Mouse (Mus musculus): ENCODE data around the gene Hlf. TPM values are rescaled to one million over a fixed set of nuclear protein-coding genes. Genes with fewer than 3 reads are reported as not detected.

Gene Hlf
- polyA plus RNA-seq (2014; fragmentation: Nextera tagmentation; extraction: Ambion mirVana), result 1.1 and 1.6 TPM in 2 replicates

DNA sequence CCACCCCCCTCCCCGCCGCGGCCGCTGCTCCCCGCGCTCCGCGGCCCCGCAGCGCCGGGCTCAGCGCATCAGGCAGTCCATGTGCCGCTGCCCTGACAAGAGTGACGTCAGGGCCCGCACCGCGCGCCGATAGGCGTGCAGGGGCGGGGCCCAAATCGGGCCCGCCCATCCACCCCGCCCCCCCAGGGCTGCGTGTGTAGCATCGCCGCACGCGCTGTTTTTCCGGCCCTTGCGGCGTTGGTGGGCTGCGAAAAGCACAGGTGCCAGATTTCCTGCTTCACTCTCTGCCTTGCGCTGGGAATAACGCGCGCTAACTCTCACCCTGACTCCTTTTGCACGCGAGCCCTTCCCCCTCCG lies at the start of gene Hlf:
Gene Hlf (minus strand): TSS at position 79 of the 357 bp plus-strand sequence.
- peak within 1 kb of the TSS; percentile 41 for H3K4me3 ChIP-seq (ENCODE audit: low read depth, low read length)
- H3K27me3 ChIP-seq (ENCODE audit: control insufficient read depth, insufficient read depth, low read length), result peaks cover 23% of the 10 kb centered on the region
- 0% methylated on average over 30 of the region's 40 CpGs for WGBS
- no peaks in the 10 kb centered on the region for H3K36me3 ChIP-seq (replicated peaks; ENCODE audit: control insufficient read depth, insufficient read depth, low read depth, low read length)
- H3K27ac ChIP-seq (replicated peaks; ENCODE audit: low read depth, low read length), result no peak within 1 kb of the TSS
- no peaks in the 10 kb centered on the region for H3K9me3 ChIP-seq (replicated peaks; ENCODE audit: control insufficient read depth, low read length)
- DNase-seq (ENCODE audit: low spot score) (peak; percentile 95), ATAC-seq (replicated peaks; ENCODE audit: insufficient number of reproducible peaks, low FRiP score, low TSS enrichment, low read depth) (peak; percentile 93)
- H3K4me1 ChIP-seq (ENCODE audit: control insufficient read depth, insufficient read depth, low read length), result no peaks in the 10 kb centered on the region
- H3K9ac ChIP-seq (replicated peaks; ENCODE audit: low read length), result peak within 1 kb of the TSS; percentile 48
- H3K4me2 ChIP-seq (ENCODE audit: low read depth, low read length), result peak within 1 kb of the TSS; percentile 85

DNA sequence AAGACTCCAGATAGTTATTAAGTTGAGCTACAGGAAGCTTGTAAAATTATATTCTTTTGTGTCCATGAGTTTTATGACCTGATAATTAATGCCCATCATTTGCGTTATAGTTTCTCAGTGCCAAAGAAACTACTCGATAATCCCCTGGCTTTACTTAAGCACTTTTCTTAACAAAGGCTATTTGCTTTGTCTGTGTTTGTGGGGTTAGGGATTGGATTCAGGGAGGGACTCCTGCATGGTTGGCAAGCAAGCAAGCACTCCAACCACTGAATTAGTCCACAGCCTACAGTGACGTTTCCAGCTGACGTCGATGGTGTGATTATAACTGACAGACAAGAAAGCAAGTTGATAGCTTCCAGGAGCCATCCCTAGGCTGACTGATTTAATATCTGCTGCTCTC lies 48.1 kb upstream of the Hlf start:
- H3K27me3 ChIP-seq (ENCODE audit: control insufficient read depth, insufficient read depth, low read length), result no peaks in the 10 kb centered on the region
- H3K4me3 ChIP-seq (ENCODE audit: low read depth, low read length), result no peak overlapping the region
- DNase-seq (ENCODE audit: low spot score) (no peak), ATAC-seq (replicated peaks; ENCODE audit: insufficient number of reproducible peaks, low FRiP score, low TSS enrichment, low read depth) (no peak)
- no peaks in the 10 kb centered on the region for H3K9me3 ChIP-seq (replicated peaks; ENCODE audit: control insufficient read depth, low read length)
- no peak overlapping the region for H3K27ac ChIP-seq (replicated peaks; ENCODE audit: low read depth, low read length)
- no peaks in the 10 kb centered on the region for H3K36me3 ChIP-seq (replicated peaks; ENCODE audit: control insufficient read depth, insufficient read depth, low read depth, low read length)
- H3K4me1 ChIP-seq (ENCODE audit: control insufficient read depth, insufficient read depth, low read length), result no peaks in the 10 kb centered on the region
- no peak overlapping the region for H3K9ac ChIP-seq (replicated peaks; ENCODE audit: low read length)
- WGBS, result 68% methylated on average over 5 of the region's 5 CpGs
- no peak overlapping the region for H3K4me2 ChIP-seq (ENCODE audit: low read depth, low read length)

DNA sequence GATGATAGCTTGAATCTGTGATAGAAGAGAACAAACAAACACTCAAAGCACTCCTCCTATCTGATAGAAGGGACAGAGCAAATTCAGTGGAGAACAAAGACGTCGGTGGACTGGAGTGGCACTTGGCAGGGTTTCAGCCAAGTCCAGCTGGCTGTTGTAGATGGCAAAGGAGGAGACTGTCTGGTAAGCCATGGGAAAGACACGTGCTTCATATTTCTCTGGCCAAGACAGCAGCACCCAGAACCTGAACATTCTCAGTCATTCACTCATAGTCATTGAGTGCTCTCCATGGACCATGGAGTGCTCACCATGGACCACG lies 34.5 kb upstream of the Hlf start:
- ATAC-seq (replicated peaks; ENCODE audit: insufficient number of reproducible peaks, low FRiP score, low TSS enrichment, low read depth) (no peak), DNase-seq (ENCODE audit: low spot score) (no peak)
- H3K4me3 ChIP-seq (ENCODE audit: low read depth, low read length), result no peak overlapping the region
- H3K36me3 ChIP-seq (replicated peaks; ENCODE audit: control insufficient read depth, insufficient read depth, low read depth, low read length), result no peaks in the 10 kb centered on the region
- H3K9me3 ChIP-seq (replicated peaks; ENCODE audit: control insufficient read depth, low read length), result no peaks in the 10 kb centered on the region
- 88% methylated on average over 4 of the region's 4 CpGs for WGBS
- H3K4me2 ChIP-seq (ENCODE audit: low read depth, low read length), result no peak overlapping the region
- H3K9ac ChIP-seq (replicated peaks; ENCODE audit: low read length), result no peak overlapping the region
- H3K27ac ChIP-seq (replicated peaks; ENCODE audit: low read depth, low read length), result no peak overlapping the region
- H3K27me3 ChIP-seq (ENCODE audit: control insufficient read depth, insufficient read depth, low read length), result no peaks in the 10 kb centered on the region
- H3K4me1 ChIP-seq (ENCODE audit: control insufficient read depth, insufficient read depth, low read length), result no peaks in the 10 kb centered on the region; the same call in none of the 2 replicates

DNA sequence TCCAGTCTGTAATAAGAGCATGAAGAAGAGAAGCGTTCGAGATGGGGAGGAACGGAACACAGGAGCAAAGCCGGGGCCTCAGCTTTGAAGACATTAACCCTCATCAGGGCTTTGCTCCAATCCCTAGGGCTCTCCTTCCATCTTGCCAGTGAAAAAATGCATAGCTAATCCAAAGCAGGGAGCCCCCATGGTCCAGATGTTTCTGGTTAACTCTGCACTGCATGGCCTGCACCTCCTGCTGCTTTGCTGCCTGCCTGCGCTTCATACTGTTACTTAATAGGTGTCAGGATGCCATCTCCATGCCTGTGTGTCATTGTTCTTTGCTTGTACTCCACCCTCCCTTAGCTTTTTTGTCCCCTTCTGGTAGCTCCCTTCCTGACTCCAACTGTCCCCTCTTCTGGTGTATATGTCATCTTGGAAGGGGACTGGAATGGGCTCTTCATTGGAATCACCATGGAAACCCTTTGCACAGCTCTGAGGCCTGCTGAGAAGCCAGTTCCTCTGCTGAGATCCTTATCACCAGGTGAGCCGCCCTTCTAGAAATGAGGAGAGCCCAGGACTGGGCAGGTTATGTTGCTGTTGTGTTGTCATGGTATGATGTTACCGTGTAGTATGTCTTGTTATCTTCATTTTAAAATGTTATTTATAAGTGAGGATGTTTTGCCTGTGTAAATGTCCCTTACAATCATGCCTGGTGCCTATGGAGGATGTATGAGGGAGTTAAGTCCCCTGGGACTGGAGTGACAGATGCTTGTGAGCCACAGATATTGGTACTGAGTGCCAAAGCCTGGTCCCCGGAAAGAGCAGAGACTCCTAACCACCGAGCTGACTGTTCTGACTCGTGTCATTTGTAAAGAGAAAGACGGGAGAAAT lies 33.9 kb upstream of the Hlf start:
- peak; percentile 79 for ATAC-seq (replicated peaks; ENCODE audit: insufficient number of reproducible peaks, low FRiP score, low TSS enrichment, low read depth)
- no peaks in the 10 kb centered on the region for H3K27me3 ChIP-seq (ENCODE audit: control insufficient read depth, insufficient read depth, low read length)
- H3K4me2 ChIP-seq (ENCODE audit: low read depth, low read length), result no peak overlapping the region
- WGBS, result 55% methylated on average over 11 of the region's 11 CpGs
- no peaks in the 10 kb centered on the region for H3K9me3 ChIP-seq (replicated peaks; ENCODE audit: control insufficient read depth, low read length)
- no peaks in the 10 kb centered on the region for H3K36me3 ChIP-seq (replicated peaks; ENCODE audit: control insufficient read depth, insufficient read depth, low read depth, low read length)
- H3K4me1 ChIP-seq (ENCODE audit: control insufficient read depth, insufficient read depth, low read length), result no peaks in the 10 kb centered on the region; the same call in none of the 2 replicates
- no peak overlapping the region for H3K9ac ChIP-seq (replicated peaks; ENCODE audit: low read length)
- peak overlapping the region; percentile 59 for H3K27ac ChIP-seq (replicated peaks; ENCODE audit: low read depth, low read length)
- DNase-seq (ENCODE audit: low spot score), result peak; percentile 87
- H3K4me3 ChIP-seq (ENCODE audit: low read depth, low read length), result no peak overlapping the region

DNA sequence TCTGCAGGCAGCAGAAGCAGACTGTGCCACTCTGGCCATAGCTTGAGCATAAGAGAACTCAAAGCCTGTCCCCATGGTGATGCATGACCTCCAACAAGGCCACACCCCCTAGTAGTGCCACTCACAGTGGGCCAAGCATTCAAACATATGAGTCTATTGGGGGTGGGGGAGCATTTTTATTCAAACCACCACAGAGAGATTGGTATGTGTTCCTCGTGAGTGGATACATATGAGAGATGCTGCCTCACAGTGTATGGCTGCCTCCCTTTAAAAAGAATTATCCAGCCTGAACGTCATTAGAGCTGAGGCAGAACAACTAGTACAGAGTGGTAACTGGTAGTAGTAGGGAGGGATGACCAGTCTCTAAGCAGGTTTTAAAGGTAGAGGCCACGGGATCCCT lies 33.2 kb upstream of the Hlf start:
- no peak overlapping the region for H3K4me2 ChIP-seq (ENCODE audit: low read depth, low read length)
- ATAC-seq (replicated peaks; ENCODE audit: insufficient number of reproducible peaks, low FRiP score, low TSS enrichment, low read depth), result peak; percentile 60
- peak; percentile 30 for DNase-seq (ENCODE audit: low spot score)
- WGBS, result 27% methylated on average over 3 of the region's 3 CpGs
- no peaks in the 10 kb centered on the region; the same call in none of the 2 replicates for H3K4me1 ChIP-seq (ENCODE audit: control insufficient read depth, insufficient read depth, low read length)
- no peak overlapping the region for H3K4me3 ChIP-seq (ENCODE audit: low read depth, low read length)
- H3K27me3 ChIP-seq (ENCODE audit: control insufficient read depth, insufficient read depth, low read length), result no peaks in the 10 kb centered on the region
- H3K27ac ChIP-seq (replicated peaks; ENCODE audit: low read depth, low read length), result peak overlapping the region; percentile 59
- no peak overlapping the region for H3K9ac ChIP-seq (replicated peaks; ENCODE audit: low read length)
- H3K9me3 ChIP-seq (replicated peaks; ENCODE audit: control insufficient read depth, low read length), result no peaks in the 10 kb centered on the region
- no peaks in the 10 kb centered on the region for H3K36me3 ChIP-seq (replicated peaks; ENCODE audit: control insufficient read depth, insufficient read depth, low read depth, low read length)

DNA sequence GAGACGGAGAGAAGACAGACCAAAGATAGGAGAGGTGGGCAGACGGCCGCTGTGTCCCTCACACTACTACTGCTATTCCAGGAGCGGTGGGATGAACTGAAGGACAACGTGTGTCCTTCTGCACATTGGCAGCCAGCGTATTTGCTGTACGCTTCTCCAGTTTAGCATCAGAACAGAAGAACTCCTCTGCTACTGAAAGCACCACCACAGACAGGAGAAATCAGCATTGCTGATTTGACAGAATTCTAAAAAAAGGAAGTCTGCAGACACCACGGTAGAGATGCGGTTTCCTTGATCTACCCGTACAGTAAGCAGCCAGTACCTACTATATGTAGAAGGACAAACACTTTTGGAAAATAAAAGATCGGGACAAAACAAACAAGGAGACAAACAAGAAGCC lies 29.0 kb upstream of the Hlf start:
- Histone ChIP-seq H3K27me3 (ENCODE audit: control insufficient read depth, insufficient read depth, low read length) (no peaks in the 10 kb centered on the region), H3K4me3 (ENCODE audit: low read depth, low read length) (no peak overlapping the region), H3K4me1 (ENCODE audit: control insufficient read depth, insufficient read depth, low read length) (no peaks in the 10 kb centered on the region; the same call in none of the 2 replicates), H3K9me3 (replicated peaks; ENCODE audit: control insufficient read depth, low read length) (no peaks in the 10 kb centered on the region), H3K9ac (replicated peaks; ENCODE audit: low read length) (no peak overlapping the region), H3K36me3 (replicated peaks; ENCODE audit: control insufficient read depth, insufficient read depth, low read depth, low read length) (no peaks in the 10 kb centered on the region), H3K27ac (replicated peaks; ENCODE audit: low read depth, low read length) (no peak overlapping the region), H3K4me2 (ENCODE audit: low read depth, low read length) (no peak overlapping the region)
- DNase-seq (ENCODE audit: low spot score) (no peak), ATAC-seq (replicated peaks; ENCODE audit: insufficient number of reproducible peaks, low FRiP score, low TSS enrichment, low read depth) (no peak)
- WGBS, result 91% methylated on average over 11 of the region's 11 CpGs

DNA sequence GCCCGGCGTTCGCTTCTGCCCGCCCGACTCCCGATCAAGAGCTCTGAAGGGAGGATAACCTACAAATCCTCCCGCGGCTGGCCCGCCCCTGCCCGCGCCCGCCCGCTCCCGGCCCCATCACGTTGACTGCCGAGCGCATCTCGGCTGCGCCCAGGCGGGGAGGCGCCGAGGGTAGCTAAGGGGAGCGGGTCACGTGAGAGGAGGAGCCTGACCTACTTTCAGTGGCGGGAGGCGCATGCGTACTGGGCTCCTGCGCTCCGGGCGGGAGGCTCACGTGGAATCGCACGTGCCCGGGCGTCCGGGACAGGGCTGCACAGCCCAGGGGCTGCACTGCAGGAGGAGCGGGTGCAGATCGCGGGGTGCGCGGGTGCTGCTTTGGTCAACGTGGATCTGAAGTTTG lies 27.2 kb upstream of the Hlf start:
- H3K9me3 ChIP-seq (replicated peaks; ENCODE audit: control insufficient read depth, low read length), result no peaks in the 10 kb centered on the region
- no peaks in the 10 kb centered on the region for H3K27me3 ChIP-seq (ENCODE audit: control insufficient read depth, insufficient read depth, low read length)
- H3K4me3 ChIP-seq (ENCODE audit: low read depth, low read length), result peak overlapping the region; percentile 5; the same call in 1 of the 2 replicates
- DNase-seq (ENCODE audit: low spot score), result peak; percentile 96
- peak overlapping the region; percentile 51 for H3K4me2 ChIP-seq (ENCODE audit: low read depth, low read length)
- WGBS, result under 1% methylated on average over 40 of the region's 42 CpGs
- H3K9ac ChIP-seq (replicated peaks; ENCODE audit: low read length), result peak overlapping the region; percentile 32; the same call in 1 of the 2 replicates
- peak; percentile 99 for ATAC-seq (replicated peaks; ENCODE audit: insufficient number of reproducible peaks, low FRiP score, low TSS enrichment, low read depth)
- H3K4me1 ChIP-seq (ENCODE audit: control insufficient read depth, insufficient read depth, low read length), result no peaks in the 10 kb centered on the region
- no peaks in the 10 kb centered on the region for H3K36me3 ChIP-seq (replicated peaks; ENCODE audit: control insufficient read depth, insufficient read depth, low read depth, low read length)
- no peak overlapping the region for H3K27ac ChIP-seq (replicated peaks; ENCODE audit: low read depth, low read length)

DNA sequence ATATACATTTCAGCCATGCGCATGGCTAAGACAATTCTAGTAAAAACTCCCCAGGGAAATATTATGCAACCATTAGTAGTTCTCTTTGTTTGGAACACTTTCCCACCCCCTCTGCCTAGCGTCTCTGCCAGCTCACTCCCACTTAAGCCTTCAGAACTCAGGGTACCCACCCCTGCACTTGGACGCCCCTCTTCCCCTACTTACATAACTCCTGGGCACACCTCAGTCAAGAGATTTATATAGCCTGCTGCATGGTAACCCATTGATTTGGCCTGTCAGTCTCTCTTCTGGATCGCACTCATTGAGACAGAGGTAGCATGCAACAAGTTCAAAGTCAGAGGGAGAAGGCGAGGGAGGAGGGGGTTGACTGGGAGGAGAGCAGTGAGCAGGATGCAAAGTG lies 26.3 kb upstream of the Hlf start:
- Histone ChIP-seq H3K9ac (replicated peaks; ENCODE audit: low read length) (no peak overlapping the region), H3K27me3 (ENCODE audit: control insufficient read depth, insufficient read depth, low read length) (no peaks in the 10 kb centered on the region), H3K36me3 (replicated peaks; ENCODE audit: control insufficient read depth, insufficient read depth, low read depth, low read length) (no peaks in the 10 kb centered on the region), H3K9me3 (replicated peaks; ENCODE audit: control insufficient read depth, low read length) (no peaks in the 10 kb centered on the region), H3K4me3 (ENCODE audit: low read depth, low read length) (no peak overlapping the region), H3K27ac (replicated peaks; ENCODE audit: low read depth, low read length) (no peak overlapping the region), H3K4me1 (ENCODE audit: control insufficient read depth, insufficient read depth, low read length) (no peaks in the 10 kb centered on the region), H3K4me2 (ENCODE audit: low read depth, low read length) (no peak overlapping the region)
- 75% methylated on average over 5 of the region's 5 CpGs for WGBS
- ATAC-seq (replicated peaks; ENCODE audit: insufficient number of reproducible peaks, low FRiP score, low TSS enrichment, low read depth), result no peak
- DNase-seq (ENCODE audit: low spot score), result no peak
